Mouse (Mus musculus) neural tube, embryonic 11.5 days (tissue): ENCODE data around the gene Snai1. TPM values are rescaled to one million over a fixed set of nuclear protein-coding genes. Genes with fewer than 3 reads are reported as not detected.

Experiments
- ATAC-seq: fragments of 200-750 bp; cut with Nextera tagmentation; 2 replicates; pipeline ENCODE4 v1.8.0; 2017; ENCODE audit warnings: moderate number of reproducible peaks, mild to moderate bottlenecking, moderate TSS enrichment, moderate library complexity; ENCODE audit not compliant: insufficient read depth, low FRiP score, low TSS enrichment
- DNase-seq: peaks from one replicate; pipeline ENCODE4 v3.0.0-alpha.2; 2015; ENCODE audit warnings: low spot score
- H3K27ac ChIP-seq: fragments of 300-500 bp; sonication (generic); 2 replicates; pipeline ENCODE4 v1.5.1; 2014; ENCODE audit warnings: low read depth, mild to moderate bottlenecking, low read length
- H3K27me3 ChIP-seq: fragments of 300-500 bp; sonication (generic); 2 replicates; pipeline ENCODE4 v1.6.1; 2014; ENCODE audit warnings: mild to moderate bottlenecking, low read length, mixed read lengths; ENCODE audit not compliant: control insufficient read depth, insufficient read depth
- H3K36me3 ChIP-seq: fragments of 300-500 bp; sonication (generic); 2 replicates; pipeline ENCODE4 v1.6.1; 2014; ENCODE audit warnings: mild to moderate bottlenecking, low read length, moderate library complexity, mixed read lengths; ENCODE audit not compliant: control insufficient read depth, insufficient read depth
- H3K4me1 ChIP-seq: fragments of 300-500 bp; sonication (generic); 2 replicates; pipeline ENCODE4 v1.6.1; 2014; ENCODE audit warnings: low read length, mixed read lengths; ENCODE audit not compliant: control insufficient read depth, insufficient read depth
- H3K4me2 ChIP-seq: fragments of 300-500 bp; sonication (generic); 2 replicates; pipeline ENCODE4 v1.6.1; 2014; ENCODE audit warnings: low read depth, mild to moderate bottlenecking, moderate library complexity
- H3K4me3 ChIP-seq: fragments of 300-500 bp; sonication (generic); 2 replicates; pipeline ENCODE4 v1.5.1; 2014; ENCODE audit warnings: low read depth, low read length
- H3K9ac ChIP-seq: fragments of 300-500 bp; sonication (generic); 2 replicates; pipeline ENCODE4 v1.6.1; 2014; ENCODE audit warnings: mild to moderate bottlenecking, low read length
- H3K9me3 ChIP-seq: fragments of 300-500 bp; sonication (generic); 2 replicates; pipeline ENCODE4 v1.6.1; 2016; ENCODE audit warnings: low read length; ENCODE audit not compliant: control insufficient read depth
- WGBS: fragments of 180-500 bp; shearing (Covaris S2); extraction: QIAGEN DNeasy Blood & Tissue Kit; methylation state at CpG from one replicate; pipeline ENCODE4 v1.1.7; 2014; 5-methylcytosine and 5-hydroxymethylcytosine counted together
- polyA plus RNA-seq: library from polyadenylated mRNA; unstranded; fragments of >200 nt; fragmentation: Nextera tagmentation; extraction: Ambion mirVana; gene quantifications from 2 replicates; pipeline ENCODE4 v1.2.1, GENCODE M21; 2014

The Snai1 gene
- polyA plus RNA-seq, 1 experiment from 2014 or later: 32.3 TPM

GRCm38 (mm10) chr2:167536320-167536945 lies 1.6 kb upstream of the Snai1 start:
- ATAC-seq: no peak
- Histone ChIP-seq H3K4me2 (no peak overlapping the region), H3K9me3 (no peaks in the 10 kb centered on the region), H3K9ac (no peak overlapping the region), H3K27ac (no peak overlapping the region), H3K4me3 (no peak overlapping the region), H3K36me3 (no peaks in the 10 kb centered on the region), H3K27me3 (peaks cover 24% of the 10 kb centered on the region), H3K4me1 (peaks cover 27% of the 10 kb centered on the region)
- no peak for DNase-seq
- 40% methylated on average over 10 of the region's 10 CpGs for WGBS

GRCm38 (mm10) chr2:167538671-167539306 lies 794 bp downstream of the Snai1 start:
- Histone ChIP-seq H3K9ac (peak overlapping the region; percentile 53), H3K4me3 (peak overlapping the region; percentile 38), H3K27ac (no peak overlapping the region), H3K27me3 (peaks cover 24% of the 10 kb centered on the region), H3K4me2 (peak overlapping the region; percentile 48), H3K9me3 (no peaks in the 10 kb centered on the region), H3K4me1 (peaks cover 47% of the 10 kb centered on the region), H3K36me3 (no peaks in the 10 kb centered on the region; the same call in 1 of the 2 replicates)
- DNase-seq: no peak
- 23% methylated on average over 34 of the region's 34 CpGs for WGBS
- ATAC-seq: no peak

GRCm38 (mm10) chr2:167539536-167540476 lies 1.8 kb downstream of the Snai1 start:
- Histone ChIP-seq H3K4me3 (peak overlapping the region; percentile 38), H3K36me3 (no peaks in the 10 kb centered on the region; the same call in 1 of the 2 replicates), H3K9me3 (no peaks in the 10 kb centered on the region), H3K27me3 (peaks cover 24% of the 10 kb centered on the region), H3K27ac (no peak overlapping the region), H3K9ac (peak overlapping the region; percentile 35; the same call in 1 of the 2 replicates), H3K4me2 (peak overlapping the region; percentile 48), H3K4me1 (peaks cover 50% of the 10 kb centered on the region)
- peak; percentile 44 for DNase-seq
- peak; percentile 33 for ATAC-seq
- WGBS: 15% methylated on average over 14 of the region's 14 CpGs

DNA sequence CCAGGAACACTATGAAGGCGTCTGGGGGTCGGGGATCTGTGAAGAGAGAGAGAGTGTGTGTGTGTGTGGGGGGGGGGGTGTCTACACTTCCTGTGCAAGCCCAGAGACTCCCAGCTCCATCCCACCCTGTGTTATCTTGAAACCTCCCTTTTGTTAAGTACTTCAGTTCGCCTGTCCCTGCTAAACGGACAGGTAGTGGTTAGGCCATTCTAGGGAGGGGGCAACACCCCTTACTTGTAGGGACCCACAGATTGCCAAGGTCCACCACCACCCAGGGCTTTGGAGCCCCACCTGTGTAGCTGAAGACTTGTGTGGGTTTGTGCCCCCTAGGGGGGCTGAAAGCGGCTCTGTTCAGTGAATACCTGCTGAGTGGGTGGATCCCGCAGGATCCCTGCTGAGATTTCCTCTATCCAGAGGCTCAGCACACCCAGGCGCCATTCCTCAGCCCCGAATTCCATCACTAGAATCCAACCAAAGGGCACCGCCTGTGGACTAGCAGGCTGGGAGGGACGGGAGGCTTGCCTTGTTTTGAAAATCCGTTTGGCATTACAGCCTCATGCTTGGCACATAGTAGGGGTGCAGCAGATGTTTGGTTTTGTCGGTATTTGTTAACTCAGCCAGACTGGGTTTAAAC lies 2.6 kb downstream of the Snai1 start:
- H3K4me1 ChIP-seq: peaks cover 50% of the 10 kb centered on the region
- H3K36me3 ChIP-seq: no peaks in the 10 kb centered on the region; the same call in 1 of the 2 replicates
- H3K9ac ChIP-seq: peak overlapping the region; percentile 35
- peak overlapping the region; percentile 38 for H3K4me3 ChIP-seq
- H3K27me3 ChIP-seq: peaks cover 24% of the 10 kb centered on the region
- DNase-seq (peak; percentile 29), ATAC-seq (no peak)
- H3K4me2 ChIP-seq: peak overlapping the region; percentile 48
- WGBS: 5% methylated on average over 12 of the region's 12 CpGs
- no peaks in the 10 kb centered on the region for H3K9me3 ChIP-seq
- peak overlapping the region; percentile 21; the same call in 1 of the 2 replicates for H3K27ac ChIP-seq

DNA sequence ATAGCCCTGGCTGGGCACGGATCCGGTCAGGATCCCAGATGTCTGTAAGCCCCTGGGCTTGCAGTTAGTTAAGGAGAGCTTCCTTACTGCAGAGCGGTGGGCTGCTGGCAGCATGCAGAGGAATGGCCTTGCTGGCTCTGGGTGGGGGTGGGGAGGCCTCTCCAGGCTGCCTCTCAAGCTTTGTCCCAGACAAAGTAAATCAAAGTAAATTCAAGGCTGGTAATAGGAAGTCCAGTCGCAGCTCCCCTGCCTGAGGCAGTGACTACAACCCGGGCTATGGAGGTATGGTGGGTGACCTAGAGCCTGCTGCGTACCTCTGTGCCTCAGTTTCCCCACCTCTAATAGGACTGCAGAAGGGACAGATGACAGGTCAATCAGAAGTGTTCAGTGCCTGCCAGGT lies 3.3 kb downstream of the Snai1 start:
- Histone ChIP-seq H3K9ac (peak overlapping the region; percentile 35), H3K9me3 (no peaks in the 10 kb centered on the region), H3K4me2 (peak overlapping the region; percentile 48), H3K4me1 (peaks cover 50% of the 10 kb centered on the region), H3K27me3 (peaks cover 23% of the 10 kb centered on the region), H3K36me3 (no peaks in the 10 kb centered on the region; the same call in 1 of the 2 replicates), H3K4me3 (peak overlapping the region; percentile 38), H3K27ac (peak overlapping the region; percentile 21)
- DNase-seq (peak; percentile 46), ATAC-seq (no peak)
- 14% methylated on average over 6 of the region's 6 CpGs for WGBS

DNA sequence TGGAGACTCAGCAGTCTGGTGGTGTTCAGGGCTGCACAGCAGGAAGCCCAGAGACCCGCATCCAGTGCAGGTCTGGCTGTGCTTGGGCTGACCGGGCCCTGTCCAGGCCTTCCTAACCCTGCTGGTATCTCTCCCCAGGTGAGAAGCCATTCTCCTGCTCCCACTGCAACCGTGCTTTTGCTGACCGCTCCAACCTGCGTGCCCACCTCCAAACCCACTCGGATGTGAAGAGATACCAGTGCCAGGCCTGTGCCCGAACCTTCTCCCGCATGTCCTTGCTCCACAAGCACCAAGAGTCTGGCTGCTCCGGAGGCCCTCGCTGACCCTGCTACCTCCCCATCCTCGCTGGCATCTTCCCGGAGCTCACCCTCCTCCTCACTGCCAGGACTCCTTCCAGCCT lies 3.8 kb downstream of the Snai1 start:
- H3K9me3 ChIP-seq: no peaks in the 10 kb centered on the region
- no peak for DNase-seq
- H3K4me3 ChIP-seq: peak overlapping the region; percentile 38; the same call in 1 of the 2 replicates
- ATAC-seq: no peak
- H3K4me2 ChIP-seq: peak overlapping the region; percentile 48
- peak overlapping the region; percentile 21; the same call in 1 of the 2 replicates for H3K27ac ChIP-seq
- no peak overlapping the region for H3K9ac ChIP-seq
- peaks cover 18% of the 10 kb centered on the region for H3K27me3 ChIP-seq
- peaks cover 50% of the 10 kb centered on the region for H3K4me1 ChIP-seq
- 65% methylated on average over 12 of the region's 12 CpGs for WGBS
- H3K36me3 ChIP-seq: no peaks in the 10 kb centered on the region; the same call in 1 of the 2 replicates

- 59% methylated on average over 4 of the region's 4 CpGs for WGBS
- DNase-seq (no peak), ATAC-seq (no peak)
- Histone ChIP-seq H3K4me2 (no peak overlapping the region), H3K4me3 (no peak overlapping the region), H3K9ac (no peak overlapping the region), H3K4me1 (peaks cover 47% of the 10 kb centered on the region), H3K36me3 (no peaks in the 10 kb centered on the region; the same call in 1 of the 2 replicates), H3K27me3 (peaks cover 12% of the 10 kb centered on the region), H3K27ac (no peak overlapping the region), H3K9me3 (no peaks in the 10 kb centered on the region)
Observed at GRCm38 (mm10) chr2:167542361-167542760, 4.4 kb downstream of the Snai1 start.
